Comparison of ENCODE assay signal across 13 mouse cellular contexts in genomic region chr6:124476796-124477195, GRCm38 (mm10).
"Had no signal": no experiment of that assay in that cellular context is flagged by ENCODE, and none has a peak within 500 bp of the region (broad histone marks: within the 10 kb centered on the region; RNA-seq: fewer than 3 reads in every experiment).

No protein-coding gene starts in this region.

- H3K9me3 ChIP-seq: limb, embryonic 15.5 days; midbrain, embryonic 13.5 days; neural tube, embryonic 15.5 days had no signal

- H3K27ac ChIP-seq: layer of hippocampus, adult 2 months; left cerebral cortex, adult 2 months; limb, embryonic 15.5 days; midbrain, embryonic 13.5 days; neural tube, embryonic 15.5 days had no signal

- ATAC-seq: midbrain, embryonic 13.5 days had no signal

- H3K9ac ChIP-seq: limb, embryonic 15.5 days; liver, embryonic 14.5 days; midbrain, embryonic 13.5 days; neural tube, embryonic 15.5 days had no signal

- H3K4me3 ChIP-seq: layer of hippocampus, adult 2 months; left cerebral cortex, adult 2 months; limb, embryonic 15.5 days; midbrain, embryonic 13.5 days; neural tube, embryonic 15.5 days had no signal

- H3K4me1 ChIP-seq: limb, embryonic 15.5 days; midbrain, embryonic 13.5 days; neural tube, embryonic 15.5 days had no signal

- DNase-seq: kidney, adult 9 months; kidney, postnatal 10 days; kidney, postnatal 4 days; lung, adult 18-20 months; right cerebral cortex, adult 18-20 months; right cerebral cortex, postnatal 25 days; thymus, postnatal 36 days had no signal

- H3K4me2 ChIP-seq: limb, embryonic 15.5 days; midbrain, embryonic 13.5 days; neural tube, embryonic 15.5 days had no signal

- H3K27me3 ChIP-seq: limb, embryonic 15.5 days; midbrain, embryonic 13.5 days; neural tube, embryonic 15.5 days had no signal

- H3K36me3 ChIP-seq: limb, embryonic 15.5 days; midbrain, embryonic 13.5 days; neural tube, embryonic 15.5 days had no signal
